Mouse (Mus musculus): Measurements from ENCODE around the gene Eif2b5. TPM values are rescaled to one million over a fixed set of nuclear protein-coding genes. Genes with fewer than 3 reads are reported as not detected.
A peak's percentile ranks its signal among the peaks of the same experiment; 100 is the strongest.
"Not testable (repeated sequence)": the region's sequence is repeated elsewhere in the genome, so short reads cannot be mapped to it uniquely, and the experiment has no call there.

Gene Eif2b5
- polyA plus RNA-seq (2012; rRNA removed), result 16.6 and 17.5 TPM in 2 replicates

DNA sequence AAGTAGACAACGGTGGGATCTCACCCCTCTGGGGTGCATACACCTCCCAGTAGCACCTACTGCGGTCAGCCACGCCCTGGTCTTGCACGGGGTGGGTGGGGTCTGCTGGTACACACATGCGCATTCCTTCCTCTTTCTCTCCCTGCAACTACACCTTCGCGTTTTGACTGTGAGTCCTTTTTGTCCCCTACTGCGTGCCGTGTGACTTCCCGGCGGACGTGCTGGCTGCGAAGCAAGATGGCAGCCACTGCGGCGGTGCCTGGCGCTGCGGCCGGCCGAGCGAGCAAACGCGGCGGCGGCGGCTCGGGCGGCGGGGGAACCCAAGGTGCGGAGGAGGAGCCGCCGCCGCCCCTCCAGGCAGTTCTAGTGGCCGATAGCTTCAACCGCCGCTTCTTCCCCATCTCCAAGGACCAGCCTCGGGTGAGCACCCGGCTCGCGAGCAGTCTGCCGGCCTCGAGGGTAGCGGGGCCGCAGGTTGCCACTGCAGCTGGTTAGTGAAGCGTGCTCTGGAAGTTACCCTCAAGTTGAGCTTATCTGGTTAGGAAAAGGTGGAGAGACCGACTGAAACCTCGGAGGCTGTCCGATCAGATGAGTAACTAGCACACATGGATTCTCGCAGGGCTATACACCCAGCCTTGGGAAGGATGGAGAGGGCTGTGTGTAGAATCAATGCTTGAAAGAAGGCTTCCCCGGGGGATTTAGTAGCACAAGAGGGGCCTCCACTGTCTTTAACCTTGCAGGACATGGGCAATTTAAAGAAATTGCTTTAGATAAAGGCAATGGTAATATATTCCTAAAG lies at the start of gene Eif2b5:
Gene Eif2b5 (plus strand): TSS at position 141 of the 799 bp plus-strand sequence.
- H3K36me3 ChIP-seq (ENCODE audit: control insufficient read depth, insufficient read depth, low read length), result peaks cover 24% of the 10 kb centered on the region
- no peaks in the 10 kb centered on the region for H3K27me3 ChIP-seq (ENCODE audit: control insufficient read depth, insufficient read depth, low read length)
- WGBS, result under 1% methylated on average over 49 of the region's 49 CpGs
- TF ChIP-seq POLR2A (IDR thresholded peaks at IDR 0.05; ENCODE audit: low read depth, low read length) (peak; percentile 70), CTCF (IDR thresholded peaks at IDR 0.05; ENCODE audit: extremely low read depth, insufficient read depth, insufficient read length, insufficient replicate concordance) (no peak)
- H3K27ac ChIP-seq (ENCODE audit: insufficient read depth, low read length), result 0 out of 2 replicates have a peak within 1 kb of the TSS, but pooled peaks have one; percentile 3
- DNase-seq (ENCODE audit: low read depth in 1 of 2, low spot score in 2 of 2), result peak; percentile 88 to 97
- peaks cover 6% of the 10 kb centered on the region; the same call in 1 of the 2 replicates for H3K4me1 ChIP-seq (ENCODE audit: control insufficient read depth, insufficient read depth, insufficient read length)
- peak within 1 kb of the TSS; percentile 76 for H3K4me3 ChIP-seq (ENCODE audit: extremely low read depth, insufficient read depth, insufficient read length)

GRCm38 (mm10) chr16:20451774-20452173 lies 46.8 kb upstream of the Eif2b5 start:
- H3K4me3 ChIP-seq (ENCODE audit: extremely low read depth, insufficient read depth, insufficient read length), result no peak overlapping the region
- no peaks in the 10 kb centered on the region for H3K27me3 ChIP-seq (ENCODE audit: control insufficient read depth, insufficient read depth, low read length)
- DNase-seq (ENCODE audit: low read depth in 1 of 2, low spot score in 2 of 2), result no peak
- H3K27ac ChIP-seq (ENCODE audit: insufficient read depth, low read length), result no peak overlapping the region
- 79% methylated on average over 6 of the region's 6 CpGs for WGBS
- TF ChIP-seq CTCF (IDR thresholded peaks at IDR 0.05; ENCODE audit: extremely low read depth, insufficient read depth, insufficient read length, insufficient replicate concordance) (no peak), POLR2A (IDR thresholded peaks at IDR 0.05; ENCODE audit: low read depth, low read length) (no peak)
- no peaks in the 10 kb centered on the region for H3K4me1 ChIP-seq (ENCODE audit: control insufficient read depth, insufficient read depth, insufficient read length)
- no peaks in the 10 kb centered on the region for H3K36me3 ChIP-seq (ENCODE audit: control insufficient read depth, insufficient read depth, low read length)

DNA sequence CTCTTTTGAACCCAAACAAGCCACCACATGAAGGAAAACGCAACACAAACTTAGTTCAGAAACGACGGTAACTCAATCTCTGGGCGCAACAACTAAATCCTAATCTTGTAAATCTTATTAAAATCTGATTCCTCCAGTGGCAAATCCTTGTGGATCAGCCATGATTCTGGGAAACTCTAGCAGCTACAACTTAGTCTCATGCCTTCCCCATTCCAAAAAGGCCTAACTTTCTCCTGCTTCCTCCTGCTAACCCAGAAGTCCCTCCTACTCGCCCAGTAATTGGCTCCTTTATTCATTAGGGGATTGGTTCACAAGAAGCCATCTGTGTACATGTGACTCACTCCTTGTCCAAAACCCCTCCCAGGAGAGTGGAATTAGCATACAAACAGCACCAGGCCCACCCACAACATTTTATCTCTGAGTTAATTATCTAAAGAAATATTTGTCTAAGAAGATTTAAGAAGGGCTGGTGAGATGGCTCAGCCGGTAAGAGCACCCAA lies 44.4 kb upstream of the Eif2b5 start:
- 94% methylated on average over 6 of the region's 6 CpGs for WGBS
- no peak for TF ChIP-seq POLR2A (IDR thresholded peaks at IDR 0.05; ENCODE audit: low read depth, low read length)
- no peak for TF ChIP-seq CTCF (IDR thresholded peaks at IDR 0.05; ENCODE audit: extremely low read depth, insufficient read depth, insufficient read length, insufficient replicate concordance)

GRCm38 (mm10) chr16:20456106-20456505 lies 42.5 kb upstream of the Eif2b5 start:
- H3K4me1 ChIP-seq (ENCODE audit: control insufficient read depth, insufficient read depth, insufficient read length), result no peaks in the 10 kb centered on the region
- no peaks in the 10 kb centered on the region for H3K27me3 ChIP-seq (ENCODE audit: control insufficient read depth, insufficient read depth, low read length)
- no peak overlapping the region for H3K27ac ChIP-seq (ENCODE audit: insufficient read depth, low read length)
- H3K4me3 ChIP-seq (ENCODE audit: extremely low read depth, insufficient read depth, insufficient read length), result no peak overlapping the region
- no peak for DNase-seq (ENCODE audit: low read depth in 1 of 2, low spot score in 2 of 2)
- 2% methylated on average over 1 of the region's 1 CpGs for WGBS
- TF ChIP-seq POLR2A (IDR thresholded peaks at IDR 0.05; ENCODE audit: low read depth, low read length) (no peak), CTCF (IDR thresholded peaks at IDR 0.05; ENCODE audit: extremely low read depth, insufficient read depth, insufficient read length, insufficient replicate concordance) (no peak)
- H3K36me3 ChIP-seq (ENCODE audit: control insufficient read depth, insufficient read depth, low read length), result no peaks in the 10 kb centered on the region

More for the DNA sequence above, 44.4 kb upstream of the Eif2b5 start:
- Histone ChIP-seq H3K36me3 (ENCODE audit: control insufficient read depth, insufficient read depth, low read length) (no peaks in the 10 kb centered on the region), H3K27ac (ENCODE audit: insufficient read depth, low read length) (no peak overlapping the region), H3K27me3 (ENCODE audit: control insufficient read depth, insufficient read depth, low read length) (no peaks in the 10 kb centered on the region), H3K4me1 (ENCODE audit: control insufficient read depth, insufficient read depth, insufficient read length) (no peaks in the 10 kb centered on the region), H3K4me3 (ENCODE audit: extremely low read depth, insufficient read depth, insufficient read length) (no peak overlapping the region)
- DNase-seq (ENCODE audit: low read depth in 1 of 2, low spot score in 2 of 2), result no peak

- not testable (repeated sequence) for DNase-seq (ENCODE audit: low read depth in 1 of 2, low spot score in 2 of 2); H3K27me3 ChIP-seq (ENCODE audit: control insufficient read depth, insufficient read depth, low read length); H3K4me1 ChIP-seq (ENCODE audit: control insufficient read depth, insufficient read depth, insufficient read length); H3K4me3 ChIP-seq (ENCODE audit: extremely low read depth, insufficient read depth, insufficient read length); H3K36me3 ChIP-seq (ENCODE audit: control insufficient read depth, insufficient read depth, low read length); H3K27ac ChIP-seq (ENCODE audit: insufficient read depth, low read length)
- 77% methylated on average over 5 of the region's 5 CpGs for WGBS
These were observed 39.9 kb upstream of the Eif2b5 start for GRCm38 (mm10) chr16:20458736-20459135.

GRCm38 (mm10) chr16:20464725-20465124 lies 33.9 kb upstream of the Eif2b5 start:
- DNase-seq (ENCODE audit: low read depth in 1 of 2, low spot score in 2 of 2), result no peak
- TF ChIP-seq POLR2A (IDR thresholded peaks at IDR 0.05; ENCODE audit: low read depth, low read length) (no peak), CTCF (IDR thresholded peaks at IDR 0.05; ENCODE audit: extremely low read depth, insufficient read depth, insufficient read length, insufficient replicate concordance) (no peak)
- no peaks in the 10 kb centered on the region for H3K27me3 ChIP-seq (ENCODE audit: control insufficient read depth, insufficient read depth, low read length)
- no peaks in the 10 kb centered on the region for H3K36me3 ChIP-seq (ENCODE audit: control insufficient read depth, insufficient read depth, low read length)
- no peaks in the 10 kb centered on the region for H3K4me1 ChIP-seq (ENCODE audit: control insufficient read depth, insufficient read depth, insufficient read length)
- H3K27ac ChIP-seq (ENCODE audit: insufficient read depth, low read length), result no peak overlapping the region
- no peak overlapping the region for H3K4me3 ChIP-seq (ENCODE audit: extremely low read depth, insufficient read depth, insufficient read length)

DNA sequence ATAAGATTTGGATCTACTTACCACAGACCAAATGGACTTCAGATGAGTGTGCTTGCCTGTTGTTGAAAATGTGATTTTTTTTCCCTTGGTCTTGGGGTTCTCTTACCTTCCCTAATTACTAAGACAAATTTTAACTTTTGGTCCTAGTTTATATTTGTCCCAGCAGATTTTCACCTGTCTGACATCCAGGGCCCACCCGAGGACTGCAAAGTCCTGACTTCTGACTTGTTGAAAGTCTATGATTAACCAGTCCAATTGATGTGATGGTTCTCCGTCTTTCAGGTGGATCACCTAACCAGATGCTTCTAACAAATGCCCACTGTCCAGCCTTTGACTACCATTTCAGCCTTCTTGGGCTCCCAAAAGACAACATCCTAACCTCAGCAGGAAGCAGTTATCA lies 27.6 kb upstream of the Eif2b5 start:
- Histone ChIP-seq H3K27ac (ENCODE audit: insufficient read depth, low read length) (no peak overlapping the region), H3K36me3 (ENCODE audit: control insufficient read depth, insufficient read depth, low read length) (no peaks in the 10 kb centered on the region), H3K27me3 (ENCODE audit: control insufficient read depth, insufficient read depth, low read length) (no peaks in the 10 kb centered on the region), H3K4me3 (ENCODE audit: extremely low read depth, insufficient read depth, insufficient read length) (no peak overlapping the region), H3K4me1 (ENCODE audit: control insufficient read depth, insufficient read depth, insufficient read length) (no peaks in the 10 kb centered on the region)
- DNase-seq (ENCODE audit: low read depth in 1 of 2, low spot score in 2 of 2), result no peak
- 90% methylated on average over 2 of the region's 2 CpGs for WGBS
- no peak for TF ChIP-seq POLR2A (IDR thresholded peaks at IDR 0.05; ENCODE audit: low read depth, low read length)

Data from spleen, adult 2 months (tissue).